Mouse (Mus musculus): ENCODE measurements around the gene Gpc1.

DNA sequence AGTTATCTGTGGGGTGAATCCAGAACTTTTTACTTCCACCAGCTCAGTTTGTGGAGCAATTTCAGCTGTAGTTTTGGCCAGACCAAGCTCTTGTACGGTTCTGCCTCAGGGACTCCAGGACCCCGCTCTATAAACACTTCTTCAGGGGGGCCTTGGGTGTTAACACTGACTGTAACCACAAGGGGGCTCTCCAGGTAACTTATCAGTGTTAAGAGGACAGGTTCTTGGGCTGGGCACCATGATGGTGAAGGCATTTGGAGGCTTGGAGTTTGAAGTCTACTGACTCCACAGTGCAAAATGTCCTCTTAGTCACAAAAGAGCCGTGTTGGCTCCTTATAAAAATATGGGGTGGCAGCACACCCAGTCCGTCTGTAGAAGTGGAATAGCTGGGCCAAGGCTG lies 77.6 kb downstream of the Gpc1 start:
- TF ChIP-seq POLR2A (IDR thresholded peaks at IDR 0.05; ENCODE audit: borderline replicate concordance, low read depth, low read length) (no peak), CTCF (IDR thresholded peaks at IDR 0.05; ENCODE audit: low read depth, low read length) (peak; percentile 21; the same call in 1 of the 2 replicates)

Measured in bone marrow macrophage, adult 2 months (primary cell).